Mouse (Mus musculus): ENCODE results near the gene Auts2.

Auts2 gene

GRCm38 (mm10) chr5:131673696-131674095, 869.4 kb downstream of the Auts2 start:
- DNase-seq (ENCODE audit: low spot score in 2 of 2), result no peak

GRCm38 (mm10) chr5:131665068-131665467, 878.1 kb downstream of the Auts2 start:
- no peak for DNase-seq (ENCODE audit: low spot score in 2 of 2)

DNA sequence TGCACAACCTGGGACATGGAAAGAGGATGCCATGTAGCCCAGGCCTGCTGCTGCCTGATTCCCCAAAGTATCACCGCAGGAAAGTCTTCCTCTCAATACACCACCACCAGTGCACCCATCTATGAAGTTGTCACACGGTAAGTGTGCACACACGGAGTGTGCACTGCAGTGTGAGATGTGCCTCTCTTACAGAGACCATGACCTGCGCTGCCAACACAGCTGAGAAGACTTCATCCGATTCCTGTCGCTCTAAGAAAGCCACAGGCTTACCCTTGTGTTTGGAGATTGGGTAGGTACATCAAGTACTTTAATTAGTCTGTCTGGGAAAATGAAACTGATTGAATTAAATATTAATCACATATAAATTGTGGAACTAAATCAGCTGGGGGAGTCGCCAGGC, 878.5 kb downstream of the Auts2 start:
- DNase-seq (ENCODE audit: low spot score in 2 of 2), result no peak

- DNase-seq (ENCODE audit: low spot score in 2 of 2), result no peak
Measured at GRCm38 (mm10) chr5:131662657-131663056, 880.5 kb downstream of the Auts2 start.

DNA sequence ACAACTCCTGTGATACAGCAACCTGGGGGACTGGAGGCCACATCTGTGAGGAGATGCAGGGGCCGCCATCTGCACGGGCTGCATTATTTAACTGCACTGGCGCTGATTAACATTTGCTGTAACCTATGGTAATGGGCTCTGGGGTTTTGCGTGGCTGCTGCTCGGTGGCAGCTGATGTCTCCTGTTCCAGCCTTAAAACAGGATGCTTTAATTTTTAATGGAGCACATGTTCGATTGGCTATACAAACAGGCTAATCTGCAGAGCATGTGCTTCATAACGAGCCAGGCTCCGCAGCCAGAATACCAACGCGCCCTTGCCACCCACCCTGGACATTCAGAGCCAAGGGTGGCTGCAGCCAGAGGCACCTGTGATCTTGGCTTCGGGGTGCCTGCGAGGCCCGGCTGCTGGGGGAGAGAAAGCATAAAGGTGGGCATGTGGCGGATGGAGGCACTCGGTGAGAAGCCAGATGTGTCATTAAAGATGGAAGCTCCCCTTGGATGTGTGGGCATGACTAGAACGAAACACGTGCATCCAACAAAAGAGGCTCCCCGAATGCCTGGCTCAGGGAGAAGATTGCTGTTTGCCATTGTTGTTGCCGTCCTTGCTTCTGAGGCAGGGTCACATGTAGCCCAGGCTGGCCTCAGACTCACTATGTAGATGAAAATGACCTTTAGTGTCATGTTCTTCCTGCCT, 884.2 kb downstream of the Auts2 start:
- no peak for DNase-seq (ENCODE audit: low spot score in 2 of 2)

DNA sequence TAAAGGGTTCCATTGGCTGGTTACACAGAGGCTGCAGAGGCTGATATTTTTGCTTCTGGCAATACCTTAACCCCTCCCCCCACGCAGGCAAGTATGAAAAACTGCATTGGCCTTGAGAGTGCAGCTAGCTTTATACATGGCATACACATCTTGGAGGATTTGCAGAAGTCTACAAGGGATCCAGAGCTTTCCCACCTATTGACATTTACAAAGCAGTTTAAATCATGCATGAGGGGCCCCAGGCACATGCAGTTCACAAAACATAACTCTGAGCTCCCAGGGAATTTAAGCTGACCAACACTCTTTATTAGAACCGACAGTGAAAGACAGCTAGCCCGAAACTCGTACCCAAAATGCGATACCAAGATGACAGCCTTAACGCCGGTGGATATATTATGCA, 888.9 kb downstream of the Auts2 start:
- DNase-seq (ENCODE audit: low spot score in 2 of 2), result no peak

DNA sequence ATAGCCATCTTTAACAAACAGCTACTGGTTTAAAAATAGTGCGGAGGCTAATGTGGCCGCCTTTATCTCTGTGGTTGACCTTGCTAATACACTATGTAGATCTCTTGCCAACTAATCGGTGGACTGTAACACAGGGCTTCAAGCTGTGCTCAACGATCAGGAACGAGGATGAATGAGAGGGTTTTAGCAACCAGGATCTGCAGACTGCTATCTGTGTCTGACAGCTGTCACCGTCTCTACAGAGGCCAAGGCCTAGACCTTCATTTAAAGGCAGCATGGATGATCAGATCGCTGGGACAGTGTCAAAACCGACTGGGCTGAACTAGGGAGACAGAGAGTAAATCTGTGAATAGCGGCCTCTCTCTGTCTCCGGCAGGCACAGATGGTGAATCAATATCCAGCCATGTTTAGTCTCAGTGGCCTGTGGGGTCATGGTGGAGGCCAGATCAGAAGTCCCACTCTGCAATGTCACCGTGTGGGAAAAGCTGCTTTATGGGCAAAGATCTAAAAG, 892.7 kb downstream of the Auts2 start:
- DNase-seq (ENCODE audit: low spot score in 2 of 2), result no peak

DNA sequence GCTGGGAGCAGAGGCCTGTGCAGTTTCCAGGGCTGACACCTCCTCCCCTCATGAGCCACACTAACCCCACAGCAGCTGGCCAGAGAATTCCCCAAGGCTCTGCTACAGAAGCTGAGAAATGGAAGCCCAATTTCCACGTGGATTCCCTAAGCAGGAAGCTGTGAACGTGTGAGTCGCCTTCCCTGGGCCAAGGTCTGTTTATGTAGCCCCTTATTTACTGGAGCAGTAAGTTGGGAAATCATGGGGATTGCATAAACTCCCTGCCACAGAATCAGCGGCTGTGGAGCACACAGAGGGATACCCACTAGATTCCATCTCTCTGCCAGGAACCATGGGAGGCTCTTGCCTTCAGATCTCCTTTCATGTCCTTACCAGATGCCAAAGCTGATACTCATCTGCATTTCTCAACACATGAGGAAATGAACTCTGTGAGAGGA, 895.4 kb downstream of the Auts2 start:
- no peak for DNase-seq (ENCODE audit: low spot score in 2 of 2)

GRCm38 (mm10) chr5:131647104-131647682, 896.0 kb downstream of the Auts2 start:
- no peak for DNase-seq (ENCODE audit: low spot score in 2 of 2)

GRCm38 (mm10) chr5:131646192-131646775, 896.9 kb downstream of the Auts2 start:
- DNase-seq (ENCODE audit: low spot score in 2 of 2), result no peak

DNA sequence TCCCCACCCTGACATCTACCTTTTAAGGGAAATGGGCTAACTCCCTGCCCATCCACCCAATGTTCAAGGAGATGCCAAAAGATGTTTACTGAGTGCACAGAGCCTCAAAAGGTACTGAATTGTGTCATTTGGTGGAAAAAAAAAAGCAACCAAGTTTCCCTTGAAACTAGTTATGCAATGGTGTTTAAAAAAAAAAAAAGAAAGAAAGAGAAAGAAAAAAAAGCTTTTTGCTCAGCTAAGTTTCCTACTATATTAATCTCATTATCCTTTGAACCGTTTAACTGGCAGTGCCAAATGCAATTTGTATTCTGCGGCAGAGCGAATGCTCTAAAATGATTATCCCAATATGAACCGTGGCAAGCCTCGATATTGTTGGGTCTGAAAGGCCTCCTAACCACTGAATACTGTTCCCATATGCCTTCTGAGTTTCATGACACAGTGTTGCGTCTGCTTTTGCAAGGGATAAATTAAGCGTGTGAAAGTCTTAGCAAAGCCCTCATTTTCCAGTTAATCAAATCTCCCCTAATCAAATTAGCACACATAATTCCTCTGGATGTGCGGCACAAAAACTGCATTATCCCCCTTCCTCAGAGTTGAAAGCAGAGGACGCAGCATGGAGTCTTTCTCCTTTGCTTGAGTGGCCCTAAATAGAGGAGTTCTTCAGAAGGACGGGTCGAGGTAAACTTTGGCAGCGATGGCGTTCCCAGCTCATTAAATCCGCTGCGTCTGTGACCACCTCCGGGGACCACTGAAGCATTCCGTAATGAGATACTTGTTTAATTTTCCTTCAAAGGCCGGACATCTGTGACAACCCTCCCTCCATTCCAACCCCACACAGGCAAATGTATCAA, 897.6 kb downstream of the Auts2 start:
- no peak for DNase-seq (ENCODE audit: low spot score in 2 of 2)

DNA sequence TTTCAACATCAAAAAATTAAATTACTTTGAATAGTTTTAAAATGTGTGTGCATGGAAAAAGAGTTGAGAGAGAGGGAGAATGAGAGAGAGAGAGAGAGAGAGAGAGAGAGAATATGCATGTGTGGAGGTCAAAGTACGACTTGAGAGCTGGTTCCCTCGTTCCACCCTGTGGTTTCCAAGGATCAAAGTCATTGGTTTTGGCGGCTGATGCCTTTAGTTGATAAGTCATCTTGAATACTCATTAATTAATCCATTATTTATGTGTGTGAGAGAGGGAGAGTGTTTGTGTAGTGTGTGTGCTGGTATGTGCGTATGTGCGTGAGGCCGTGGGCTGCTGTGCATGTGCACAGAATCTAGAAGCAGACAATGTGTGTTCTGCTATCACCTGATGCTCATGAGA, 898.8 kb downstream of the Auts2 start:
- DNase-seq (ENCODE audit: low spot score in 2 of 2), result no peak

DNA sequence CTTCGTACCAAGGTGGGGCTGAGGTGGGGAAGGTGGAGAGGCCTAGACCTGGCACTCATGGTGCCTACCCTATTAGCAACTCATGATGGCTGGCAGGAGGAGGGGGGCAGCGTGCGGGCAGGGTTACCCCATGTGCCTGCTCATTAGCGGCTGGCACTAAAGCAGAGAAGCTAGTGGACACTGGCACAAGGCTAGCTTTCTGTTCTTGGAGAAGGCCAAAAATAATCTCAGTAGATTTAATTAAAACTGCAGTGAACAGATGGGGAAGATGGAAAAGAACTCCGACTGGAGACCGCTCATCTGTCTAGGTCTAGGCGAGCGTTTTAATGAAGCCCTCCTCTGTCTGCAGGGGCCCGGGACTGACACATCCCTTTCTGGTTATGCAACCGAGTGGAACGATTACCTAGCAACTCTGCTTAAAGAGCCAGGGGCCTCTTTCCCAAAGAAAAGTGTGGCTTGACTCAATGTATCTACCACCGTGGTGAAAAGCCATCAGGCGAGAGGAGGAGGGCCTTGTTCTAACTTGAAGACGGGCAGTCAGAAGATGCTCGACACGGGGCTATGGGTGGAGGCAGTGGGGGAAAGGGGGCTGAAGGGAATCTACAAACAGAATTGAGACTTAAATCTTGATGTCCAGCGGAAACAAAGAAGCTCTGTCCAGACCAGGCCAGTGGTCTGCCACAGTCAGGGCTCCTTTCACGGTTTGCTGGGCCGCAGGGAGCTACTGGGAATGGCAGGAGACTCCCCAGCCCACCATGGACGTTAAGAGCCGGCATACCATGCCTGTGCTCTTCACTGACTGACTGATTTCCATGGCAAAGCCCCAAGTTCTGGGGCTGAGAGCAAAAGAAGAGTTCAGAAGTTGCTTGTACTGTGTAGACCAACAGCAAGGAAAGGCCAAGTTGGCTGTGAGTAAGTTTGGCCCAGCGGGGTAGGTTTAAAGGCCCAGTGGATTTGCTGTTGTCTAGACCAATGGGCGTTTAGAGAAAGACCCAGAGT, 899.7 kb downstream of the Auts2 start:
- DNase-seq (ENCODE audit: low spot score in 2 of 2), result peak; percentile 64 to 71

- DNase-seq (ENCODE audit: low spot score in 2 of 2), result no peak
Measured at GRCm38 (mm10) chr5:131642752-131643151, 900.4 kb downstream of the Auts2 start.

- DNase-seq (ENCODE audit: low spot score in 2 of 2), result no peak
Measured at GRCm38 (mm10) chr5:131636431-131636830, 906.7 kb downstream of the Auts2 start.

- DNase-seq (ENCODE audit: low spot score in 2 of 2), result no peak
Measured at GRCm38 (mm10) chr5:131634731-131635130, 908.4 kb downstream of the Auts2 start.

DNA sequence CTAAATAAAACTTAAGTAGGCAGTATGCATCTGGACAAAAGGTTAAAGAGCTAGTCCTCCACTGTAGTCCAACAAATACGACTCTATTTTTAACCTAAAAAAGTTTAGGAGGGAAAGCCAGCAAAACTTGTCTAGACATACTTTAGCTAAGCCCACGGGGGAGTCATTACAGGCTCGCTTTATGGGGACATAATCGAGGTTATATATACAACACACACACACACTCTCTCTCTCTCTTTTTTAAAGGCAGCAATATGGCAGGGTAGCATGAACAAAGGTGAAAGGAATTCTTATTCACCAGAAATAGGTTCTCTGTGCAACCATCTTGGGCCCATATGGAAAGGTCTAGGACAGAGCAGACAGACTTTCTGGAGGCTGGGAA, 911.2 kb downstream of the Auts2 start:
- DNase-seq (ENCODE audit: low spot score in 2 of 2), result no peak

DNA sequence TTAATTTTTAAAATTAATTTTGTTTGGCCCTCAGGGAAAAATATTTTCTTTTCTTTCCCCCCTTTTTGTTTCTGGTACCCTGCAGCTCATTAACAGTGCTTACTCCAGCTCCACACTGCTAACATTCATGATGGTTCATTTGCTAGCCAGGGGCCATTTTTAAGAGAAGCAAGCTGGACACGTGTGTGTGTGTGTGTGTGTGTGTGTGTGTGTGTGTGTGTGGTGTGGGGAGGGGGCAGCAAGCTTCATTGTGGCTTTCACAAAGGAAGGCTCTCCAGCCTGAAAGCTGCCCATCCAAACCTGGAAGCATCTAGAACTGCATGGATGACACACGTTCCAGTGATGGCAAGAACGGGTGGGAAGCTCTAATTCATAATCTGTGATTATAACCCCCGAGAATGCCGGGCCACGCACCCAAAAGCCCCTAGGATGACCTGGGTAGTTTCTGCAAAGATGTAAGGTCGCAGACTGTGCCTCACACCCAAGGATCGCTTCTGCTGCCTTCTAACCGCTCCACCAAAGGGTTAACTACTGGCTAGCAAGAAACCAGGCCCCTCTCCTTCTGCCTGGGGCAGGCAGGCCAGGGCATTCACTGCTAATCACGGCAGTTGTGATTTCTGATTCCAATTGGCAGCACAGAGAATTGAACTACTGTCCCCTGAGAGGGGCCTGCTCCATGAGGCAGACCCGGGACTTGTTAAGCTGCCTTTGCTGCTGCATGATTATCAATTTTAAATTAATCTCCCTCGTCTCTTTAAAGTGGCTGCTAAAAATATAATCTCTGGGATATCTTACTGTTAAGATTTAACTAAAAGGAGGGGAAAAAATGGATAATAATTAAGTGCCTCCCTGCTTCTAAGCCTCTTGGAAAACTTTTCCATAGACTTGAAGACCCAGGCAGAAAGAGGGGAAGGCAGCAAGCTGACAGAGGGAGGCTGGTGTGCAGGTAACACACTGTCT, 911.8 kb downstream of the Auts2 start:
- no peak for DNase-seq (ENCODE audit: low spot score in 2 of 2)

DNA sequence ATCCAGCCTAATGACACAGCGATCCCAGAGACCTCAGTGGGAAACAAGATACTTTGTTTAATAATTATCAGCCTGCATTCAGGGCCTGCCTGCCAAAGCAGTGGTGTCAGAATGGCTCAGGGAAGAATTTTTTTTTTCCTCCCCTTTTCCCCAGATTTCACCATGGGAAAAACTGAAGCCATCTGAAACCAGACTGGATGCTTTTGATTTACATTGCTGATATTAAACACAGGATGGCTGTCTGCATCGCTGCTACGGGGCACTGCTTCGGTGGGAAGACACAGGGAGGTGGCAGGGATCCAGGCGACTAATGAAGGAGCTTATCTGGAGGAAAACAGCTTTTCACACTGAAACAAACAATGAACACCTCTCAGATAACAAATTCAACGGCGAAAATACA, 912.6 kb downstream of the Auts2 start:
- no peak for DNase-seq (ENCODE audit: low spot score in 2 of 2)

Data from right cerebral cortex, adult 2 months (tissue).